Mouse (Mus musculus) left cerebral cortex, postnatal 36 days (tissue): ENCODE measurements at regions not wholly inside any gene's neighbourhood (a gene's known extent, or its start where the extent isn't known, plus 50 kb on each side); places are given as distances from the start of the nearest gene placed in this dataset.

ENCODE experiments used
- DNase-seq, 2 experiments: peaks; one replicate each; pipeline ENCODE4 v3.0.0; 2021 to 2022; ENCODE audit warnings: low spot score in 2 of 2, mixed read lengths in 1 of 2
- intact Hi-C: fragments of 180-260 bp; cut with DNase I; formaldehyde crosslinking; loops from one replicate; pipeline ENCODE4 v1.15.1; 2025

DNA sequence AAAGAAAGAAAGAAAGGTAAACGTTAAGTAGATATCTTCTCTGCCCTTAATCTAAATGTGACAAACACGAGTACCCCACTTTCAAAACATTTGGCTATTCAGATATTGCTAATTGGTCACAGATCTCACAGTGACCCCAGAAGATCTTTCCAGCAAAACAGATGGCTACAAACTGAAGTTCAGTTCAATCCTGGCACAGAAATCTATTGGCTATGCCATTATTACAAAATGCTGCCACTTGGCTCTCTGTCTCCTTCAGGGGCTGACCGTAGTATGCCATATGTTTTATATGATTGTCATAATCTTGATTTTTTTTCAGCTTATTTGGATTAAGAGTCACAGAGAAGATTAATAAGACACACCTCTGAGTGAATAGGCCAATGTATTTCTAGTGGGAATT, 873.2 kb downstream of the Slc22a22 start:
- DNase-seq = no peak
- intact Hi-C loops = no loop called here

DNA sequence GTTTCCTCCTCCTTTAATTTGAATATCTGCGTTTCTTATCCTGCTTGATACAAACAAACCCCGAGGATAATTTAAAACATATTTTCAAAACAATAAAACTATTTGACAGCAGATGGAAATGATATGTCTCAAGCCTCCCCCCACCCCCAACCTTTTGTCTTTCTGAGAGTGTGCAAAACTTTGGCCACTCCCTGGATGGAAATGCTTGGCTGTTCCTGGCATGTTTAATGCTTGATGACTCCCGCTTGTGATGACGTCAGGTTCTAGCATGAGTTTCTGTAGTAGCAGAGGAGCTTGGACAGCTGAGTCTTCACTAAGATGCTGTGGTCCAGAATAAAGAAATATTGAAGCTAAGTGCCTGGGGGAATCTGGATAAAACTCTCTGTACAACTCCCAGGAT, 884.8 kb downstream of the Slc22a22 start:
- intact Hi-C loops = no loop called here
- no peak for DNase-seq

DNA sequence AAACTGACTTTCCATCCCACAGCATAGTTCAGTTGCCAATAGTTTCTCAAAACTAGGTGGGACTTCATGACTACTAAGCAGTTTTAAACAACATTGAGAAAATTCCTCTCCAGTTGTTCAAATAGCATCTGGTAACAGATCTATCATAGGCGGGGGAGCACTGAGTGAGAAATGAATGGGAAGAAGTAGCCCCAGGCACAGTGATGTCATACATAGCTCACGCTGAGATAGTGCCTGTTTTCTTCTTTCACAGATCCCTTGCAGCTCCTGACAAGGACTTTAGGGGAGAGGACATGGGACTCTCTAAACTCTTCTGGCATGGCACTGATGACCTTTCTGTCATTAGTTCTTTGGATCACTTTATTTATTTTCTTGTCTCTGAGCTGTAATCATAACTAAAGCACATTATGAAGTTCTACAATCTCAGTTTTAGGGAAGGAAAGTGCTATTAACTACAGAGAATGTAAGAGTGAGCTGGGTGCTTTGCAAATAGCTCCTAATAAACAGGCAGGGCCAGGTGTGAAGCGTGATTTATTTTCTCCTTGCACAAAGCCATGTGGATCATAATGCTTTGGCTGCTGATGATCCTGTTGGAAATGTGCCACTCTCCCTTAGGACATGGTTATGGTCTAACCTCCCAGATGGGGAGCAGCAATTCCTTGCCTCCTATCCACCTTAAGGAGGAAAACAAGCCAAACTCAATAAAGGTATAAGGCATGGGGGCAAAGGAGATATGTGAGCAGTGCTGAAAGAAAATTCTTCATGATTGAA, 896.5 kb downstream of the Slc22a22 start:
- intact Hi-C loops = no loop called here

DNA sequence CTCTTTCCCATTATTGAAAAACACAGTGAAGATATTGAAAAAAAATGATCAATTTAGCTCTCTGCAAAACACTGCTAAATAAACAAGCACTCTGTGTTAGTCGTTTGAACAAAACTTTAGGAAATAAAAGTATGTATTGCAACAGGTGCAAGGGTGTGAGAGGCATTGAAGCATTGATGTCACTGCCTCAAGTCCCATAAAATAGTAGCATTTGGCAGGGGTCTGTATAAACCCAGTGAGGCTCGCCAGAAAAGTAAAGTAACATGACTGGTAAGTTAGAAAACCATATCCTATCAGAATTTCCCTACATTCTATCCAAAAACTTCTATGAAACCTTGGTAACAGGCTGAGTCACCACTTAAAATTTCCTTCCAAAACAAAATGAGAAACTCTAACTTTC, 914.2 kb downstream of the Slc22a22 start:
- intact Hi-C loops = no loop called here
- DNase-seq = no peak

More for the DNA sequence above, 896.5 kb downstream of the Slc22a22 start:
- no peak for DNase-seq

DNA sequence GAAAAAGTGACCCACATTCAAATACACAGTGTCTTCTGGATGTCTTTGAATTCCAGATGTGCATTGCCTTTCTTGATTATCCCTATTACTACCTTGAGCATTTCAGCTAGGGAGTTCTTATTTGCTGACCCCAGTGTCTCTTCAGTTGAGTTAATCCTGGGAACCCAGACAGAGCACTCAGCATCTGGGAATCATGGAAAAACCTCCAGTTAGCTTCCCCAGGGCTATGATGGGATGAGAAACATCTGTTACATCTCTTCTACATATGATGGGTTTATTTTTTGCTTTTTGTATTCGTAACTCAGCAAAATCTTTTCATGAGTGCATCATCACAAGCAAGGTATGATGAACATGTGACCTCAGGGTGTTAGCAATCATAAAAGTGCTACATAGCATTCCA, 914.6 kb downstream of the Slc22a22 start:
- no peak for DNase-seq
- intact Hi-C loops = no loop called here

DNA sequence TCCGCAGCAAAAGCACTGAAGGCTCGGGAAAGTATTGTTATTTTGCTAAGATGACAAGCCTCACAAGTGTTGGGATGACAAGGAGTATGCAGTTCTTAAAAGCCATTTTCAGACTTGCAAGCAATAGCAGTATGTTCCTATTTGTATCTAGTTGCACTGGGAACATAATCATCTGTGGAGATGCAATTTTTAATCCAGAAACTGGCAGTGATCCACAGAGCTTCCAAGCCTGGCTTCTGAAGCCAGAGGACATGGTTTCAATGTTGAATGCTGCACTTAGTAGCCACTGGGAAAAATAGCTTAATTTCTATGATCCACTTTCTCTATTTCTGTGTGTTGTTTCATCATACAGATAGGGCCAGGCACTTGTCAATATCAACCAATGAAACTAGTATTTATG, 915.3 kb downstream of the Slc22a22 start:
- no peak for DNase-seq
- intact Hi-C loops = no loop called here

DNA sequence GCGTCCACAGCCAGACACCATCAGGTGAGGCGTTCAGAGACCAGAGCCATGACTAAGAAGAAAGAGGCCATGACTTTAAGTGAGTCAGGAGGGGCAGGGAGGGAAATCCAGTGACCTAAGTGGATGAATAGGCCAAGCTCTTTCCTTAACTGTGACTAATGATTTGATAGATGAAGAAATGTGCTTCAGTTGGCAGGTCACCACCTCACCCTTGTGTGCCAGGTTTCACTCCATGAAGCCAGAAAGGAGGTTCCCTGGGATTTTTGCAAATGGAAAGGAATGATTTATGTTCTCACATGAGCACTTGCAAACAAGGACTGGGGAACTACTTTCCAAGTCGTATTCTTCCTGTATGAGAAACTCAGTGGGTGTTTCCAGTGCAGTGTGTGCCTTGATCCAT, 923.0 kb downstream of the Slc22a22 start:
- intact Hi-C loops = no loop called here
- no peak for DNase-seq

DNA sequence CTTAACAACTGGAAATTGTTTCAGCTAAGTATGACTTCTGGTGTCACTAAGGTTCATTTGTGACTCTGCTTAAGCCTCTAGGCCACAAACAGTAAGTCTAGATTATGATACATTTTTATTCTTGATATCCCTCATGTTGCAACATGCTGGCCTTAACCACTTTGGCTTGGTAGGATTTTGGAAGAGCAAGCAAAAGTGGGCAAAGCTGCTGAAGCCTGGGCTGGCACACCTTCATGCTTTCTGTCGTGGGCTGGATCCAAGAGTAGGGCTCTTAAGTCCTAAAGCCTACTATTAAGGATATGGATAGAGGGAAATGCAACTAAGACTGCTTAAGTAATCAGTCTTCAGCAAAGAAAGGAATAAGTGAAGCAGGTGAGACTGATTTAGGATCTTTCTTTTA, 923.6 kb downstream of the Slc22a22 start:
- intact Hi-C loops = no loop called here
- no peak for DNase-seq

DNA sequence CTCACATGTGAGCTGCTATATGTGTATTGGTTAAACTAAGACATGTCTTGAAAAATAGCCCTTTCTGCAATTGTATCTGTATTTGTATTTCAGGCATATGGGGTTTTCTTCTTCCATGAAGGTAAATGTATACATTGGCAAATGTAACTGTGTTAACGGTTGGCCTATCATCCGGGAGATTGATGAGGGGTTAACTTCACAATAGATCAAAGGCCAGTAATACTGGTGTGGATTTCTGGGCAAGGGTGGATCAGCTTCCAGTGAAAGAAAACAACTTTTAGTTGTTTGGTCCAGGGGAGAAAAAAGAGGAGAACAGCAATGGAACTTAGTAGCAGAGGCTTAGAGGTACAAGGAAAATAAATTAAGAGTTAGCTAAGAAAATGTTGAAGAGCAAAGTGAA, 945.9 kb downstream of the Slc22a22 start:
- no peak for DNase-seq
- intact Hi-C loops = no loop called here

DNA sequence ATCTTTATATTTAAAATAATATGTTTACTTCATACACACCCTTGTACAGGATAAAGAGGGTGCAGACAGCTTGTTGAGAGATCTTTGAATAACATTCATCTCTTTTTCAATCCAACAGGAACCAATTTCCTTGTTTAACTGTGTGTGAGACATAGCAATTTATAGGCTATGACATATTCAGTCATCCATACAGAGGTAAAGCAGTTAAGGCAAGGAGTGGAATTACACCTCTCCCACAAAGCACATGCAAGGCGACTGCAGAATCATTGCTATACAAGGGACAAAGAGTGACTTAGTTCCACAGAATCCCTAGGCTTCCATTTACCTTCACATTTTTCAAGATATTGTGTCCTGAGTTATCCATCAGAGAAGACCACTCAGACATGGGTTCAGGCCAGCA, 959.0 kb downstream of the Slc22a22 start:
- intact Hi-C loops = no loop called here
- DNase-seq = no peak

DNA sequence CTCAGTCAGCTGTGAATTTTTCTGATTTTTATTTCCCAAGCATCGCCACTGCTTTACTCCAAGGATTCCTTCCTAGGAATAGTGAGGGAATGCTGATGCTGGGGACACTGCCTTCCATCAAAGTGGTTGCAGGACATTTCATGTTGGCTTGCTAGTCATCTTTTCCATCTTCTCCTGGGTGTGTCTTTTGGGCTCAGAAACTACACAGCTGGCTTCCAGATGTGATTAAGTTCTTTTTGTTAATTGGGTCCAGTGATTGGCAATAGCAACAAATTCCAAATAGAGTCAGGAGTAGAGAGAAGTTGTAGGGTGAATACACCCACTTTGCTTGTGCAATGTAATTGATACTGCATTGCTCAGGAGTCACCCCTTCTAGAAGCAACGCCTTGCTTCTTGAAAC, 961.3 kb downstream of the Slc22a22 start:
- intact Hi-C loops = no loop called here

DNA sequence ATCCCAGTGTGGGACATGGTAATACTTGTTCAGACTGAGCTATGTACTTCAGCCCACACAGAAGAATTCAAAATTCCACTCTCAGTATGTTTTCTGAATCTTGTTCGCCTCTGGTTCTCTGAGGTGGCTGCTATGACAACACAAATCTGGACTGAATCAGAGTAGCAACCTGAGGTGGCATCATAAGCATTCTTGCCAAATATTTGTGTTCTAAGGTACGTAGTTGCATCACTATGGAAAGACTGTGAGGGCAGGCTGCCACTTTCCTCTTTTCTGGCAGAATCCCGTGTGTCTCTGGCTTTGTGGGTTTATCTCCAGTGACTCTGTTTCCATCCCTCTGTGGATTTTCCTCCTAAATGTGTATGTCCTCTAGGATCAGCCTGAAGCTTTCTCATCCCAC, 978.7 kb downstream of the Slc22a22 start:
- no peak for DNase-seq
- intact Hi-C loops = no loop called here

More for the DNA sequence above, 961.3 kb downstream of the Slc22a22 start:
- DNase-seq = no peak

DNA sequence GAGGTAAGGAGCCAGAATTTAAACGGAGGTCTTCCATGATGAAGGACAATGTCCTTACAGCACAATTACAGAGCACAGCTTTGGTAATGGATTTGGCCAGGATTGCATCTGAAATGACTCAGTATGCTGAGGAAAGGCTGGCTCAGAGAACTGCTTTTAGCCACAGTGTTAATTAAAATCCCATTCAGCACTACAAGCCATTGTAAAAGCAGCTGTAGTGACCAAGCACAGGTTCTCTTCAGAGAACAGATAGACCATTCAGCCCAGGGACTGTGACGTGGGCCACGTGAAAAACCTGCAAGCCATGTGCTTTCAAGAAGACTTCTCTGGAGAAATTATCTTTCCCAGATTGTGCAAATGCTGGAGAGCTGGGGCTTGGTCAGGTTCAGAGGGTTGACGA, 979.7 kb downstream of the Slc22a22 start:
- no peak for DNase-seq
- intact Hi-C loops = no loop called here

DNA sequence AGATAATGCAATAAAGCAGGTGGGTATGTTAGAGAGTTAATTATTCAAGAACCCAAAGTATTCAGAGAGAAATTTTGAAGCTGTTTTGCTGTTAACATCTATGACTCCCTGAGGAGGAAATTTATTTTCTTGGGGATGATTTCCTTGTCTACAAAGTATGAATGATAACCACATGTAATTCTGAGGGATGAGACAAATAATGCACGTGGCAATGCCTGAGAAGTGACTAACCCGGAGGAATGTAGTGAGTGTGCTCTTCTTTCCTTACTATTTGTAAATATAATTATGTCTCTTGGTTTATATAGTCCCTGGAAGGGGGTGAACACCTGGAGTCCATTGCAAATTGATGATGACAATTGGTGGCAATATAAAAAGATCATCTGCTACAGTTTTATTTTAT, 981.1 kb downstream of the Slc22a22 start:
- intact Hi-C loops = no loop called here

DNA sequence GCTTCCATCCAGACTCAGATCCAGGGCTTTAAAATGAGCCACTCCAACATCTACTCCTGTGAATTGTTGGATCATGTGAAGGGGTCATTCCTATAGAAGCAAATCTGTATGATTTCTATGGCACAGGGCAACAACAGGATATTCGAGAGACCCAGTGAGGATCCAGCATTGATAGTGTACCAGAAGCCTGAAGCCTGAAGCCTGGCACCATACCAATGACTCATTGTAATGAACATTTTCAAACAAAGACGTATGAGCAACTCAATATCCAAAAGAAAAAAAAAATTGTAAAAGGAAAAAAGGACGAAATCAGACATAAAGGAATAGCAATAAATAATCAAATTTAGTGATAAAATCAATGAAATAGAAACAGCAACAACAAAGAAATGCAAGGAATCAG, 991.5 kb downstream of the Slc22a22 start:
- intact Hi-C loops = no loop called here
- no peak for DNase-seq

More for the DNA sequence above, 981.1 kb downstream of the Slc22a22 start:
- DNase-seq = no peak

DNA sequence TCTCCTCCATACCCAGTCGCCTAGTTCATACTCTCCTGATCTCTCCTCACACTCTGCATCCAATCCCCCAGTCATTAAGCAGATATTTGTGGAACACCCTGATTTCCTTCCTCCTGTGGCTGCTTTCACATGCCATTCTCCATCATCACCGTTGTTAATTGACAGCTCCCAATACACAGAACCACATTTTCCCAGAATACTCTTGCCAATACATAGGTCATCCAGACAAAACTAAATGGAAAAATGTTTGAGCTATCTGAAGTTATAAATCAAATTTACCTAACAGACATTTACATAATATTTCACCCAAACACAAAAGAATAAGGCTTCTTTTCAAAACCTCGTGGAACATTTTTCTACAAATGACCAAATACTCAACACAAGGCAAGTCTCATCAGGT, 992.7 kb downstream of the Slc22a22 start:
- DNase-seq = no peak
- intact Hi-C loops = no loop called here

DNA sequence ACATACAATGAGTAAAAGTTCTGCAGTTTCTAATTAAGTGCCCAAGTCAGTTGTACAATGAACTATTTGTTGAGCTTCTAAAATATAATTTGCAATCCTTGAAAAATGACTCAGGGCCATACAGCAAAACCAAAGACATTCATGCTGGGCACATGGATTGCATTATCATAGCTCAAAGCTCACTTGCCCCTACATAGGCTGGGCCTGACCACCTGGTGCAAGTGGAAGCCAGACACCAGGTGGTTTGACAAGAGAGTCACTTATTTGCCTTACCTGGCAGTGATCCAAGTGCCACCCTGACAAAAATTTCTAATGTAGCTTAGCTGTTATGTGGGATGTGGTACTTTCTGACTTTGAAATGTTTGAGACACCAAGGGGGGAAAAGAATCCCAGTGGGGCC, 997.7 kb downstream of the Slc22a22 start:
- intact Hi-C loops = no loop called here
- no peak for DNase-seq

DNA sequence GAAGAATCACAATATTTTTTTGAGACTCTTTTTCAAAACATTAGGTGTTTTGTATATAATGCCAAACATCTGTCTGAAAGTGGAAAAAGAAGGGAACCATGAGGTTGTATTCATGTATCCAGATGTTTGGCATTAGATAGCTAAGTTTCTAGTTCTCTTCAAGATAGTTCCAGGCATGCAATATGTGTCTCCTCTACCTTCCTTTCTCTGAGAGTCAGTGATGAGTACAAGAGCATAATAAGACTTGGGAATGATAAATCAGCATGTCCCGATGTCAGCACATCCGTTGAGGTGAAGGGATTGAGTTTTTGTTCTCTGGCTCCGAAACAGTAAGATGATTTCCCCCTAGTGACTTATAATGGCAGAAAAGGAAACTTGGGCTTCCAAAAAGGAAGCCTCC, 998.4 kb downstream of the Slc22a22 start:
- intact Hi-C loops = no loop called here

DNA sequence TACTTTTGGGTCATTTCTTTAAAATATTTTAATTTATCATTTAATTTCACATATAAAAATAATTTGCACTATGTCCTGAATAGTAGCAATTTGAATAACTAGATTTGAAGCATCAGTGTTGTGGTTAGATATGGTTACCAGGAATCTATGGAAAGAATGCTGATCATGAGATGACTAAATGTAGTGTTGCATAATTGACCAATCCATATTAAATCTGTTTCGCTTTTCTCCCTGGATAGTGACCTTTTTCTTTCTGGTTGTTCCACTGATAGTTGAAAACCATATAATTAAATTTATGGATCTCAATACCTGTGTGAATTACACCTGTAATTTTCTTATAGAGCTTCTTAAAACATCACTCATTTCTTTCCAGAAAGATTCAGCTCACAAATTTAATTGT, 1003.7 kb downstream of the Slc22a22 start:
- intact Hi-C loops = no loop called here
- no peak for DNase-seq

More for the DNA sequence above, 998.4 kb downstream of the Slc22a22 start:
- no peak for DNase-seq

DNA sequence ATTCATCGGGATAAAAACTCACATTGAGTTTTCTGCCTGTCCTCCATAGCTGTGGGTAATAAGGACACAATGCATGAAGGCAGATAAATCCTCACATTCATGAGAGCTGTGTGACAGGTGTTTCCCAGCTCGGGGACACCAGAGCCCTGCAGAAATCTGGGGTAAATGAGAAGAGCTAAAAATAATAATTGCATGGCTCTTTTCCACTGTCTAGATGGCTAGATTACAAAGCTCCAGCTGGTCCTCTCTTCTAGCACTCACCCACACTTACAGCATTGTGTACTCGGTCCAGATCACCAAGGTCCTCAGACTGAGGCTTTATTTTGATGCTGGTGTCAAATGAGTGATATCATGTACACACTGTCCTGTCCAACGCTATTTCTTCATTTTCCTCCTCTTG, 1025.5 kb downstream of the Slc22a22 start:
- DNase-seq = peak in 1 of 2 experiments; percentile 3
- intact Hi-C loops = no loop called here

DNA sequence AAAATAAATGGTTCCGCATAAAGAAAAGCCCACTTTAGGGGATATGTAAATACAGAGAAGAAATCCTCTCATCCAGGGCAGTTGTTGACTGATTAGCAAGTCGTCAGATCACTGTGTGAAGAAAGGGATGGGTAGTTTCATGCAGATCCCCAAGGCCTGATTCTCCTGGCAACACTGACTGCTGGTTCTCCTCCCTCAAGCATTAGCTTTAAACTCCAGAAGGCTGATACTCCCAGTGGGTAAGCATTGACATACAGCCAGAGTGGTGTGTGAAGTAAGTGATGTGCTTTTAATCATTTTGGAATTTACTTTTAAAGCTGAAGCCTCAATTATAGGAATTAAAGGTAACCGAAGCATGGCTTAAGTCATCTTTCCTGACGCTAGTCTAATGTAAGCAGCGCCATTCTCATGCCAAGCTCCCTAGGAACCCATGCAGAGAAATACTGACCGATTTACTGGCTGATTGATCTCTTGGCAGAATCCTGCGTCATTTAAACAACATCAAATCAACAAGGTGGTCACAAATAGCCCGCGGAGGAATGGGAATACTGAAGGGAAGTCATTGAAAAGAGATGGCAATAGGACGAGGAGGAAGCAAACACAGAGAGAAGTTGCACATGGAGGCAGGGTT, 1029.3 kb downstream of the Slc22a22 start:
- intact Hi-C loops = no loop called here
- DNase-seq = no peak

DNA sequence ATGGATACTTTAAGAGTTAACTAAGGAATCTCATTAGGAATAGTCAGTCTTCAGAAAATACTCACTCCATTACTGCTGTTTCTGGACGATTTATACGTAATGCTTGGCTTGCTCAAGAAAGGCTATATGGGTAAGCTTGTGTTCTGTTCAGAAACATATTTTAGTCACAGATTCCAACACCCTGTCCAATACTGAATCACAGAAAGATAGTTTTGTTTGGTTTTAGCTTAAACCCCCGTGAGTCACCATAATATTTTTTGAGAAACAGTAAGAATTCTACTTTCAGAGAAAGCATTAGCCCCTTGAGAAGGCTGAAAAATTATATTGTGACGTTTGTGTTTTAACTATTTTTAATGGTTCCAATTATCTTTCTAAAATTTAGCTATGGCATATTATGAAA, 1037.3 kb downstream of the Slc22a22 start:
- no peak for DNase-seq
- intact Hi-C loops = no loop called here
